Mouse (Mus musculus) ES-E14 (cell line): ENCODE results near the gene Pdzd8. TPM values are rescaled to one million over a fixed set of nuclear protein-coding genes. Genes with fewer than 3 reads are reported as not detected.
A peak's percentile ranks its signal among the peaks of the same experiment; 100 is the strongest.

ENCODE experiments used
- DNase-seq: peaks from one replicate; pipeline ENCODE4 v3.0.0-alpha.2; 2013; ENCODE audit warnings: low read depth, low spot score
- H3K27ac ChIP-seq: 2 replicates; pipeline ENCODE4 v1.5.1; 2012; ENCODE audit warnings: low read depth, mild to moderate bottlenecking, low read length, moderate library complexity, mixed read lengths; ENCODE audit not compliant: poor library complexity, insufficient read depth, severe bottlenecking
- H3K36me3 ChIP-seq: 2 replicates; pipeline ENCODE4 v1.6.1; 2012; ENCODE audit warnings: mild to moderate bottlenecking, low read length, moderate library complexity, mixed read lengths; ENCODE audit not compliant: control insufficient read depth, poor library complexity, insufficient read depth, severe bottlenecking
- H3K4me1 ChIP-seq, 2 experiments: fragments of 150-350 bp in 1 of 2; sonication (generic) in 1 of 2; 2 replicates each; pipeline ENCODE4 v1.6.1; 2012; ENCODE audit warnings: low read length in 2 of 2, mild to moderate bottlenecking in 1 of 2, mixed read lengths in 1 of 2; ENCODE audit not compliant: control insufficient read depth in 2 of 2, insufficient read depth in 2 of 2, poor library complexity in 1 of 2
- H3K4me3 ChIP-seq, 2 experiments: fragments of 150-350 bp in 1 of 2; sonication (generic) in 1 of 2; 2 replicates each; pipeline ENCODE4 v1.5.1; 2012; ENCODE audit warnings: low read length in 2 of 2, low read depth in 1 of 2, mild to moderate bottlenecking in 1 of 2, mixed read lengths in 1 of 2; ENCODE audit not compliant: insufficient read depth in 1 of 2, poor library complexity in 1 of 2, severe bottlenecking in 1 of 2
- H3K9ac ChIP-seq: 2 replicates; pipeline ENCODE4 v1.6.1; 2012; ENCODE audit warnings: low read depth, mild to moderate bottlenecking, low read length, mixed read lengths; ENCODE audit not compliant: poor library complexity, insufficient read depth, severe bottlenecking
- H3K9me3 ChIP-seq: fragments of 150-350 bp; sonication (generic); 2 replicates; pipeline ENCODE4 v1.6.1; 2012; ENCODE audit warnings: low read depth, mild to moderate bottlenecking, low read length; ENCODE audit not compliant: control insufficient read depth, insufficient read depth
- CHD2 ChIP-seq: IDR thresholded peaks from 2 replicates; pipeline ENCODE4 v1.6.1; 2014; ENCODE audit warnings: mild to moderate bottlenecking, low read depth, low read length, inconsistent platforms
- HCFC1 ChIP-seq: IDR thresholded peaks from 2 replicates; pipeline ENCODE4 v1.6.1; 2012; ENCODE audit warnings: low read length, inconsistent platforms, borderline replicate concordance; ENCODE audit not compliant: insufficient read depth
- MAFK ChIP-seq: IDR thresholded peaks from 2 replicates; pipeline ENCODE4 v1.6.1; 2014; ENCODE audit warnings: mild to moderate bottlenecking, low read depth, low read length, inconsistent platforms; ENCODE audit not compliant: insufficient read depth
- ZC3H11A ChIP-seq: IDR thresholded peaks from 2 replicates; pipeline ENCODE4 v1.6.1; 2012; ENCODE audit warnings: low read depth, mild to moderate bottlenecking, inconsistent platforms, low read length, borderline replicate concordance
- ZNF384 ChIP-seq: IDR thresholded peaks from 2 replicates; pipeline ENCODE4 v1.6.1; 2012; ENCODE audit warnings: low read depth, low read length, inconsistent platforms
- in situ Hi-C, 2 experiments: fragments of 600-800 bp; cut with MboI; formaldehyde crosslinking; loops; one replicate each; pipeline ENCODE4 v1.15.1; 2025; ENCODE audit warnings: low sequenced_read_pairs in 2 of 2, inconsistent platforms in 1 of 2; ENCODE audit not compliant: unreplicated experiment in 2 of 2
- total RNA-seq: library from RNA; depleted of rRNA; stranded (reverse); fragments of 300-350 nt; gene quantifications from 2 replicates; pipeline ENCODE4 v1.2.3, GENCODE M21; 2012

Gene Pdzd8
- total RNA-seq, 1 experiment: 54.0 TPM

- Histone ChIP-seq H3K4me3 (peak overlapping the region; percentile 80 to 94), H3K36me3 (no peaks in the 10 kb centered on the region), H3K9ac (peak overlapping the region; percentile 95), H3K9me3 (no peaks in the 10 kb centered on the region), H3K27ac (no peak overlapping the region), H3K4me1 (peaks cover 2 to 4% of the 10 kb centered on the region in 2 experiments; a peak in 2 of 4 replicates)
- in situ Hi-C loops: no loop called here
- TF ChIP-seq MAFK (no peak), HCFC1 (0 out of 2 replicates have a peak, but pooled peaks have one; percentile 44), ZC3H11A (no peak)
- peak; percentile 7 for DNase-seq
Measured at GRCm38 (mm10) chr19:59345081-59345657, 411 bp downstream of the Pdzd8 start.

- TF ChIP-seq HCFC1 (no peak), CHD2 (no peak), MAFK (no peak), ZNF384 (no peak), ZC3H11A (no peak)
- Histone ChIP-seq H3K4me3 (peak overlapping the region; percentile 80 to 94), H3K27ac (no peak overlapping the region), H3K4me1 (peaks cover 2 to 4% of the 10 kb centered on the region in 2 experiments; a peak in 2 of 4 replicates), H3K36me3 (no peaks in the 10 kb centered on the region), H3K9ac (peak overlapping the region; percentile 95), H3K9me3 (no peaks in the 10 kb centered on the region)
- in situ Hi-C loops: no loop called here
- no peak for DNase-seq
Measured at GRCm38 (mm10) chr19:59344304-59344711, 1.3 kb downstream of the Pdzd8 start.

GRCm38 (mm10) chr19:59342964-59343363, 2.6 kb downstream of the Pdzd8 start:
- TF ChIP-seq CHD2 (no peak), MAFK (no peak), ZNF384 (no peak), ZC3H11A (no peak), HCFC1 (no peak)
- no peak overlapping the region for H3K27ac ChIP-seq
- H3K4me3 ChIP-seq: no peak overlapping the region
- no peak for DNase-seq
- H3K36me3 ChIP-seq: no peaks in the 10 kb centered on the region
- peaks cover 2 to 4% of the 10 kb centered on the region in 2 experiments; a peak in 2 of 4 replicates for H3K4me1 ChIP-seq
- in situ Hi-C loops: no loop called here
- H3K9ac ChIP-seq: no peak overlapping the region
- H3K9me3 ChIP-seq: no peaks in the 10 kb centered on the region

DNA sequence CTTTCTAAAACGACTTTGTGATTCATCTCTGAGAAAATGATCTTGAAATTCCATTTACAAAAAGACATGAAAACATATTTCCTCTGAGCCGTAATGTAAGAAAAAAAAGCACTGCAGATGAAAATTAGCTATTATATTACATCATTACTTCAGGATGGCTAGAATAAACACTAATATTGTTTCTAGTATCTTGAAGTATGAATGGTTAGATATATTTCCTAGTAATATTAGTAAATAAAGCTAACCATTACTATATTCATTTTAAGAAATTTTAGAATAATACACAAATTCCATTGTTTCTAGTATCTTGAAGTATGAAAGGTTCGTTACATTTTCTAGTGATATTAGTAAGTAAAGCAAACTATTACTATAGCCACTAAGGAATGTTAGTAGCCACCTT, 5.7 kb downstream of the Pdzd8 start:
- TF ChIP-seq HCFC1: no peak
- no peak for TF ChIP-seq MAFK
- TF ChIP-seq ZC3H11A: no peak
- no peak for TF ChIP-seq ZNF384
- TF ChIP-seq CHD2: no peak
- no peak overlapping the region for H3K4me3 ChIP-seq
- no peaks in the 10 kb centered on the region for H3K36me3 ChIP-seq
- no peak overlapping the region for H3K27ac ChIP-seq
- DNase-seq: no peak
- in situ Hi-C loops: no loop called here
- H3K4me1 ChIP-seq: peaks cover 2 to 4% of the 10 kb centered on the region in 2 experiments; a peak in 2 of 4 replicates
- no peaks in the 10 kb centered on the region for H3K9me3 ChIP-seq
- H3K9ac ChIP-seq: no peak overlapping the region
